Mouse (Mus musculus) testis, adult 2 months (tissue): ENCODE data around the gene Pde6b. TPM values are rescaled to one million over a fixed set of nuclear protein-coding genes. Genes with fewer than 3 reads are reported as not detected.

Source experiments
- H3K27ac ChIP-seq: fragments of 200-500 bp; 2 replicates; pipeline ENCODE4 v1.5.1; 2012; ENCODE audit warnings: low read depth, low read length; ENCODE audit not compliant: control insufficient read depth, insufficient read depth
- H3K27me3 ChIP-seq: fragments of 200-500 bp; 2 replicates; pipeline ENCODE4 v1.6.1; 2012; ENCODE audit warnings: mild to moderate bottlenecking, low read length, moderate library complexity; ENCODE audit not compliant: control insufficient read depth, insufficient read depth
- H3K36me3 ChIP-seq: fragments of 200-500 bp; 2 replicates; pipeline ENCODE4 v1.6.1; 2012; ENCODE audit warnings: mild to moderate bottlenecking, low read length; ENCODE audit not compliant: control insufficient read depth, insufficient read depth
- H3K4me1 ChIP-seq: fragments of 200-500 bp; 2 replicates; pipeline ENCODE4 v1.6.1; 2012; ENCODE audit warnings: low read length; ENCODE audit not compliant: control insufficient read depth, insufficient read depth
- H3K4me3 ChIP-seq: fragments of 200-500 bp; 2 replicates; pipeline ENCODE4 v1.5.1; 2012; ENCODE audit warnings: low read depth, mild to moderate bottlenecking, low read length, moderate library complexity, mixed read lengths; ENCODE audit not compliant: control insufficient read depth
- CTCF ChIP-seq: fragments of 200-500 bp; IDR thresholded peaks from 2 replicates; pipeline ENCODE4 v1.5.1; 2012; ENCODE audit warnings: low read depth, mild to moderate bottlenecking, inconsistent platforms, low read length, moderate library complexity; ENCODE audit not compliant: control insufficient read depth, insufficient read depth, insufficient replicate concordance
- POLR2A ChIP-seq: fragments of 200-500 bp; IDR thresholded peaks from 2 replicates; pipeline ENCODE4 v1.6.1; 2012; ENCODE audit warnings: low read depth, mild to moderate bottlenecking, inconsistent platforms, low read length, moderate library complexity; ENCODE audit not compliant: control insufficient read depth
- polyA plus RNA-seq: library from polyadenylated mRNA; depleted of rRNA; stranded (reverse); fragments of >200 nt; gene quantifications from 2 replicates; pipeline ENCODE4 v1.2.3, GENCODE M21; 2012; rRNA removed

The Pde6b gene
- polyA plus RNA-seq, 1 experiment = 0.02 TPM

GRCm38 (mm10) chr5:108465131-108465891, 77.1 kb downstream of the Pde6b start:
- Histone ChIP-seq H3K4me3 (no peak overlapping the region), H3K36me3 (no peaks in the 10 kb centered on the region), H3K4me1 (peaks cover 16% of the 10 kb centered on the region), H3K27me3 (no peaks in the 10 kb centered on the region), H3K27ac (no peak overlapping the region)
- TF ChIP-seq CTCF (no peak), POLR2A (no peak)

- no peak overlapping the region for H3K4me3 ChIP-seq
- H3K36me3 ChIP-seq = no peaks in the 10 kb centered on the region
- H3K27me3 ChIP-seq = no peaks in the 10 kb centered on the region
- H3K27ac ChIP-seq = no peak overlapping the region
- H3K4me1 ChIP-seq = peaks cover 8% of the 10 kb centered on the region
- no peak for TF ChIP-seq POLR2A
- no peak for TF ChIP-seq CTCF
These were observed 78.5 kb downstream of the Pde6b start for GRCm38 (mm10) chr5:108466647-108467046.

GRCm38 (mm10) chr5:108469617-108470016, 81.4 kb downstream of the Pde6b start:
- Histone ChIP-seq H3K4me3 (no peak overlapping the region), H3K27ac (no peak overlapping the region), H3K4me1 (no peaks in the 10 kb centered on the region), H3K36me3 (no peaks in the 10 kb centered on the region), H3K27me3 (no peaks in the 10 kb centered on the region)
- TF ChIP-seq CTCF = no peak
- TF ChIP-seq POLR2A = no peak

- no peaks in the 10 kb centered on the region for H3K4me1 ChIP-seq
- no peak overlapping the region for H3K27ac ChIP-seq
- no peaks in the 10 kb centered on the region for H3K36me3 ChIP-seq
- no peaks in the 10 kb centered on the region for H3K27me3 ChIP-seq
- TF ChIP-seq POLR2A = no peak
- H3K4me3 ChIP-seq = no peak overlapping the region
These were observed 85.5 kb downstream of the Pde6b start for GRCm38 (mm10) chr5:108473737-108474136.

- no peak overlapping the region for H3K27ac ChIP-seq
- H3K27me3 ChIP-seq = no peaks in the 10 kb centered on the region
- H3K4me3 ChIP-seq = no peak overlapping the region
- H3K4me1 ChIP-seq = no peaks in the 10 kb centered on the region
- H3K36me3 ChIP-seq = no peaks in the 10 kb centered on the region
- no peak for TF ChIP-seq POLR2A
- TF ChIP-seq CTCF = no peak
These were observed 87.8 kb downstream of the Pde6b start for GRCm38 (mm10) chr5:108475977-108476376.

Other genes starting within 250 kb of the Pde6b start
- 41.7 and 42.3 TPM in 2 replicates for gene Dr1, start 119.5 kb upstream of the Pde6b start, polyA plus RNA-seq
- 8.0 and 8.9 TPM in 2 replicates for gene Pigg, start 75.8 kb upstream of the Pde6b start, polyA plus RNA-seq
- gene Gm42517, start 20.5 kb upstream of the Pde6b start, polyA plus RNA-seq = 0.53 and 0.78 TPM in 2 replicates
- gene Atp5k, start 46.1 kb downstream of the Pde6b start, polyA plus RNA-seq = 42.3 and 46.1 TPM in 2 replicates
- 0.17 and 0.41 TPM in 2 replicates for gene Mfsd7a, start 60.5 kb downstream of the Pde6b start, polyA plus RNA-seq
- gene Pcgf3, start 72.8 kb downstream of the Pde6b start, polyA plus RNA-seq = 3.5 and 4.3 TPM in 2 replicates
- 0.69 and 1.1 TPM in 2 replicates for gene Cplx1, start 161.6 kb downstream of the Pde6b start, polyA plus RNA-seq
- gene Gak, start 241.4 kb downstream of the Pde6b start, polyA plus RNA-seq = 35.3 and 36.8 TPM in 2 replicates
- 128 and 145 TPM in 2 replicates for gene Tmem175, start 241.4 kb downstream of the Pde6b start, polyA plus RNA-seq